Mouse (Mus musculus) c-Kit-positive CD71-positive TER-119-negative erythroid progenitor cells, embryonic 14.5 days (primary cell): ENCODE data around the gene Olfr844.

Source experiments
- DNase-seq: peaks from one replicate; pipeline ENCODE4 v3.0.0-alpha.2; 2013; ENCODE audit warnings: low read depth

The Olfr844 gene

GRCm38 (mm10) chr9:19316047-19316446 is at the start of gene Olfr844:
Gene Olfr844, plus strand, starts transcription at chr9:19316347.
- DNase-seq: no peak

GRCm38 (mm10) chr9:19336157-19336556 is 20.0 kb downstream of the Olfr844 start, which contains the start of gene Olfr845:
Gene Olfr845, plus strand, starts transcription at chr9:19336457.
- DNase-seq: no peak

DNA sequence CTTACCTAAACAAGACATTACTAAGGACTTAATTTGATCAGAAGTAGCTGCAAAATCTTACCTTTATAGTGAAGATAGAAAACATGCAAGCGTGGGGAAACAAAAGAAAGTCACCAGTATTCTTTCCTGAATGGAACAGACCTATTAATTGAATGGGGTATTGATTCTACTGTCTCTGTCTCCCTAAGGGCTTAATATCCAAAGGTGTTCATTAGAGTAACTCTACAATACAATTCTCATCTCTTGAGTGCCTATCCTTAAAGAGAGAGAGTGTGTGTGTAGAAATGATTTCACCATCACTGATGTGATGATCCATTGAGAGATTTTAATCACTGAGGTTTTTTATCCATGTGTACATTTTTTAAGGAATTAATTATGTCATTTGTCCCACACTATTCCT is 47.8 kb downstream of the Olfr844 start, which contains the start of gene Olfr846:
Olfr846 (minus strand) TSS at position 101 of the 400 bp plus-strand sequence.
- no peak for DNase-seq
